Mouse (Mus musculus) spleen, embryonic (tissue): Measurements from ENCODE around the gene Slc4a1.

ENCODE experiments used
- CTCF ChIA-PET: fragments of 350-600 bp; sonication (Branson Sonifier 250); formaldehyde crosslinking; loops from one replicate; lab custom pipeline; 2022; lab: Charles Lee

Slc4a1 gene

GRCm38 (mm10) chr11:102308979-102309378 is 57.0 kb downstream of the Slc4a1 start:
- CTCF ChIA-PET, result interaction anchor here (0.6 to 3.4 kb wide), 5 partner anchors 9 to 263 kb away, joined by 4 to 15 read pairs (median 4); partner anchors contain the start of genes Grn and Ubtf

- CTCF ChIA-PET, result interaction anchor here (0.6 to 3.4 kb wide), 6 partner anchors 9 to 668 kb away, joined by 4 to 15 read pairs (median 6); partner anchors contain the start of genes Grn and Ubtf
These were observed 57.9 kb downstream of the Slc4a1 start for GRCm38 (mm10) chr11:102308104-102308503.

- CTCF ChIA-PET, result interaction anchor here (0.5 kb wide), 1 partner anchor 25 kb away, joined by 4 read pairs; no protein-coding TSS in a partner anchor
These were observed 60.6 kb downstream of the Slc4a1 start for GRCm38 (mm10) chr11:102305359-102305758.

GRCm38 (mm10) chr11:102304141-102304540 is 61.9 kb downstream of the Slc4a1 start:
- CTCF ChIA-PET, result interaction anchor here (0.7 kb wide), 1 partner anchor 76 kb away, joined by 19 read pairs; no protein-coding TSS in a partner anchor

GRCm38 (mm10) chr11:102299839-102300238 is 66.2 kb downstream of the Slc4a1 start:
- CTCF ChIA-PET, result interaction anchor here (0.5 to 0.9 kb wide), 4 partner anchors 9 to 137 kb away, joined by 3 to 7 read pairs (median 4); no protein-coding TSS in a partner anchor
